Mouse (Mus musculus) limb, embryonic 14.5 days (tissue): ENCODE results near the gene Olfml2b. TPM values are rescaled to one million over a fixed set of nuclear protein-coding genes. Genes with fewer than 3 reads are reported as not detected.

Experiments used
- ATAC-seq: fragments of 200-750 bp; cut with Nextera tagmentation; 2 replicates; pipeline ENCODE4 v1.8.0; 2017; ENCODE audit warnings: low read depth, moderate number of reproducible peaks, moderate TSS enrichment; ENCODE audit not compliant: low FRiP score
- DNase-seq: peaks from one replicate; pipeline ENCODE4 v3.0.0-alpha.2; 2015; ENCODE audit warnings: low spot score
- H3K27ac ChIP-seq: fragments of 300-500 bp; sonication (generic); replicated peaks from 2 replicates; pipeline ENCODE4 v1.5.1; 2014; ENCODE audit warnings: low read depth, mild to moderate bottlenecking, low read length, moderate library complexity, mixed read lengths
- H3K27me3 ChIP-seq: fragments of 300-500 bp; sonication (generic); 2 replicates; pipeline ENCODE4 v1.6.1; 2014; ENCODE audit warnings: low read length, mixed read lengths; ENCODE audit not compliant: control insufficient read depth, insufficient read depth
- H3K36me3 ChIP-seq: fragments of 300-500 bp; sonication (generic); 2 replicates; pipeline ENCODE4 v1.6.1; 2014; ENCODE audit warnings: mild to moderate bottlenecking, low read length, moderate library complexity, mixed read lengths; ENCODE audit not compliant: control insufficient read depth, insufficient read depth
- H3K4me1 ChIP-seq: fragments of 300-500 bp; sonication (generic); 2 replicates; pipeline ENCODE4 v1.6.1; 2014; ENCODE audit warnings: antibody characterized with exemption, low read length, mixed read lengths; ENCODE audit not compliant: control insufficient read depth, insufficient read depth
- H3K4me2 ChIP-seq: fragments of 300-500 bp; sonication (generic); replicated peaks from 2 replicates; pipeline ENCODE4 v1.6.1; 2014; ENCODE audit warnings: low read depth, mild to moderate bottlenecking, low read length, moderate library complexity; ENCODE audit not compliant: severe bottlenecking
- H3K4me3 ChIP-seq: fragments of 300-500 bp; sonication (generic); replicated peaks from 2 replicates; pipeline ENCODE4 v1.5.1; 2014; ENCODE audit warnings: low read length
- H3K9ac ChIP-seq: fragments of 300-500 bp; sonication (generic); 2 replicates; pipeline ENCODE4 v1.6.1; 2014; ENCODE audit warnings: mild to moderate bottlenecking, low read depth, low read length, moderate library complexity; ENCODE audit not compliant: severe bottlenecking
- H3K9me3 ChIP-seq: fragments of 300-500 bp; sonication (generic); 2 replicates; pipeline ENCODE4 v1.6.1; 2016; ENCODE audit warnings: low read length; ENCODE audit not compliant: control insufficient read depth
- POLR2A ChIP-seq: fragments of 200-500 bp; IDR thresholded peaks from 2 replicates; pipeline ENCODE4 v1.8.0; 2012; ENCODE audit warnings: inconsistent platforms, mild to moderate bottlenecking, moderate library complexity, borderline replicate concordance; ENCODE audit not compliant: insufficient read depth, insufficient read length; ENCODE audit errors: extremely low read depth
- WGBS: fragments of 180-500 bp; shearing (Covaris S2); extraction: QIAGEN DNeasy Blood & Tissue Kit; methylation state at CpG from one replicate; pipeline ENCODE4 v1.1.7; 2014; 5-methylcytosine and 5-hydroxymethylcytosine counted together
- polyA plus RNA-seq, 2 experiments: library from polyadenylated mRNA; depleted of rRNA in 1 of 2; stranded (reverse) in 1 of 2; unstranded in 1 of 2; fragments of >200 nt; fragmentation: Nextera tagmentation in 1 of 2; extraction: Ambion mirVana in 1 of 2; gene quantifications; 2 replicates each; pipeline versions ENCODE4 v1.2.1 to v1.2.3; 2012 to 2014

Gene Olfml2b
- polyA plus RNA-seq, 2 experiments, result 50.4 to 50.6 TPM

DNA sequence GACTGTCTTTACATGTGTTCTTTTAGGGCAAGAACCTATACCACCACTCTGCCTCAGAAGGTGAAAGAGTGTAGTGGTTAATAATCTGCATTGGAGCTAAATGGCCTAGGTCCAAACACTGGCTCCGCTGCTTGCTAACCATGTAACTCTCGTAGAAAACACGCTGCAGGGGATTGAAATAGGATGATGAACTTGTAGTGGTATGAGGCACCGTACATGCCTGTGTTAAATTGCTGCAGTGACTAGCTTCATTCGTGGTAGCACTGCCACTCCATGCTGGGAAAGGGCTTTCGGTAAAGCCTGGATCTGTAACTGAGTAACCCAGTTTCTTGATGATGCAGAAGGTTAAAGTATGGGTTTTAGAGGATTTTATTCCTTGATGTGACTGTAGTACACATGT lies 59.8 kb downstream of the Olfml2b start:
- no peaks in the 10 kb centered on the region for H3K27me3 ChIP-seq
- no peak for ATAC-seq
- no peak overlapping the region for H3K27ac ChIP-seq
- peaks cover 10% of the 10 kb centered on the region for H3K4me1 ChIP-seq
- no peak overlapping the region for H3K4me3 ChIP-seq
- no peak for DNase-seq
- WGBS, result 84% methylated on average over 6 of the region's 6 CpGs
- H3K9me3 ChIP-seq, result no peaks in the 10 kb centered on the region
- no peak overlapping the region for H3K4me2 ChIP-seq
- TF ChIP-seq POLR2A, result no peak
- peaks cover 6% of the 10 kb centered on the region; the same call in 1 of the 2 replicates for H3K36me3 ChIP-seq
- H3K9ac ChIP-seq, result no peak overlapping the region

DNA sequence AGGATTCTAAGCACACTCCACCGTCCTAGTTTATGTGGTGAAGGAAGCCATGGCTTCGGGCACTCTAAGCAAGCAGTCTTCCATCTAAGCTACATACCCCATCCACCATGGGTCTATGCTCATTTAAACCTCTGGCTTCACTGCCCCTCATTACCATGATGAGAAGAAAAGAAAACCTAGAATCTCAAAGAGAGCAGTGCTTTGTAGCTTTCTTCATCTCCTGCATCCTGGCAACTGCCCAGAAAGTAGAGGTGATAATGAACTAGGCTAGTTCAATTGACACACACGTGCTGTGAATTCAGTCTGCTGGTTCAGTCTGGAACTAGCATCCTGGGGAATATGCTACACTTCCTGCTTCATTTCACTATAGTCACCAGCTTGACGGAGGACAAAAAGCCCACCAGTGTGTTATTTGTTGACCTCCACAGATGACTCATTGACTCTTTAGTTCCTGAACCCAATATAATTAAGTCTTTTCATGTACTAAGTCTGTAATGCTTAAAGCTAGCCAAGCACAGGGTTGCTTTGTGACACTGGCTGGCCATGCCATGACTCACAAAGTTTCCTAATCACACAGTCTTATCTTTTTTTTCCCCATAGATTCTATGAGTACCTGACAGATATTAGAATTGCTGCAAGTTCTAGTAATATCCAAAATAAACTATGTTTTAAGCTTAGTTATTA lies 60.7 kb downstream of the Olfml2b start:
- H3K36me3 ChIP-seq, result peaks cover 6% of the 10 kb centered on the region; the same call in 1 of the 2 replicates
- no peaks in the 10 kb centered on the region for H3K9me3 ChIP-seq
- no peak overlapping the region for H3K4me3 ChIP-seq
- H3K4me1 ChIP-seq, result peaks cover 9% of the 10 kb centered on the region
- no peak overlapping the region for H3K4me2 ChIP-seq
- no peak for TF ChIP-seq POLR2A
- H3K27ac ChIP-seq, result no peak overlapping the region
- no peaks in the 10 kb centered on the region for H3K27me3 ChIP-seq
- 65% methylated on average over 4 of the region's 4 CpGs for WGBS
- no peak for ATAC-seq
- H3K9ac ChIP-seq, result no peak overlapping the region
- no peak for DNase-seq

DNA sequence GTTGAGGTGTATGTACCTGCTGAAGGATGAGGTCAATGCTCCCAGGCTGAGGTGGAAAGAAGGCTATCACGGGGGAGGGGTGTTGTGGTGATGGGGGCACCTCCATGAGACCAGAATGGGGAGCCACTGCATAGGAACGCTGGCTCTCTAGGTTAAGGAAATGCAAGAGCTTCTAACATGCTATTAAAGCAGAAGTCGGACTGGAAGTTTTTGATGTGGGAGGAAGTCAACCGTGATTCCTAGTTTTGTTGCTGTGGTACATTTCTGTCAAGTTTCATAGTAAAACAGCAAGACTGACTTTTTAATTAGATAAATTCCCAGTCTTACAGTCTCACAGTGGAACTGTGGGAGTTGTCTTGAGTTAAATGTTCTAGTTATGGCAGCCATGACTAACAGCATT lies 61.7 kb downstream of the Olfml2b start:
- H3K27me3 ChIP-seq, result no peaks in the 10 kb centered on the region

DNA sequence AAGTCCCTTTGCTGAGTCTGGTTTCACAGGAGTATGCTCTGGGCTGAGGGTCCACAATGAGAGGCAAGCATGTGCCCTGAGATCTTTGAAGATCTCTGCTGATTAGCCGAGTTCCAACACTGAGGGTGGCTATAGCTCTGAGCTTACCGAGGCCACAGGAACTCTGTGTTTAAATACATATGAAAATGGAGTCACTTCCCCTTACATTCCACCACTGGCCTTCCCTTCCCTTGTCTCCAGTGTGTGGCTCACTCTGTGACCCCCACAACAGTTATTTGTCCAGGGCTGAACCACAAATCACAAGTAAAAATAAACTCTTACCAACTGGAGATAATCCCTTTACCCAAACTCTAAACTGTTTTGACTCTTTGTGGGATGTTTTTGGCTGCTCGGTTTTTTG lies 64.7 kb downstream of the Olfml2b start:
- no peak overlapping the region for H3K4me2 ChIP-seq
- no peak for DNase-seq
- H3K4me1 ChIP-seq, result no peaks in the 10 kb centered on the region
- TF ChIP-seq POLR2A, result no peak
- ATAC-seq, result no peak
- no peak overlapping the region for H3K27ac ChIP-seq
- H3K4me3 ChIP-seq, result no peak overlapping the region
- H3K36me3 ChIP-seq, result peaks cover 6% of the 10 kb centered on the region; the same call in 1 of the 2 replicates
- no peaks in the 10 kb centered on the region for H3K27me3 ChIP-seq
- no peaks in the 10 kb centered on the region for H3K9me3 ChIP-seq
- no peak overlapping the region for H3K9ac ChIP-seq
- 83% methylated on average over 3 of the region's 3 CpGs for WGBS

More for the DNA sequence above, 61.7 kb downstream of the Olfml2b start:
- H3K9ac ChIP-seq, result no peak overlapping the region
- no peaks in the 10 kb centered on the region for H3K9me3 ChIP-seq
- DNase-seq, result no peak
- H3K27ac ChIP-seq, result no peak overlapping the region
- WGBS, result 70% methylated on average over 4 of the region's 4 CpGs
- H3K4me3 ChIP-seq, result no peak overlapping the region
- peaks cover 6% of the 10 kb centered on the region; the same call in 1 of the 2 replicates for H3K4me1 ChIP-seq
- no peak for TF ChIP-seq POLR2A
- ATAC-seq, result no peak
- peaks cover 6% of the 10 kb centered on the region; the same call in 1 of the 2 replicates for H3K36me3 ChIP-seq
- H3K4me2 ChIP-seq, result no peak overlapping the region

DNA sequence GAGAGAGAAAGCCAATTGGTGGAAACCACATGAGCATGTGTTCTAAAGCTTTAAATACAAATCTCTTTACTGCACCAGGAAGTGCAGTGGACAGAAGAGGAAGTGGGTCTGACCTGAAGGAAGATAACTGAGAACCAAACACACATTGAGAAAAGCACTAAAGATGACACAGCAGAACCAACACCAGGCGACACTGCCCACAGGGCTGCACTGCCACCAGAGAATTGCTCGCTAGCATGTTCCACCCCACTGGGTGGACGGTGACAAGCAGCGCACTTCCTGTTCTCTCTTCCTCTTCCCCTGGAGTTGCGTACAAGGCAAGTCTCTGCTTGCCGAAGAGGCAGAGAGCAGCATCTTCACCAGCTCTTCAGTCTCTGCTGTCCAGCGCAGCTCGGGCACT lies 65.1 kb downstream of the Olfml2b start:
- WGBS, result 88% methylated on average over 8 of the region's 8 CpGs
- no peak for DNase-seq
- no peaks in the 10 kb centered on the region for H3K27me3 ChIP-seq
- no peaks in the 10 kb centered on the region for H3K4me1 ChIP-seq
- peaks cover 6% of the 10 kb centered on the region; the same call in 1 of the 2 replicates for H3K36me3 ChIP-seq
- no peaks in the 10 kb centered on the region for H3K9me3 ChIP-seq
- no peak overlapping the region for H3K4me3 ChIP-seq
- TF ChIP-seq POLR2A, result no peak
- no peak overlapping the region for H3K27ac ChIP-seq
- H3K9ac ChIP-seq, result no peak overlapping the region
- H3K4me2 ChIP-seq, result no peak overlapping the region
- no peak for ATAC-seq
